8 mouse cellular contexts compared by ENCODE assay signal in the genomic region with DNA sequence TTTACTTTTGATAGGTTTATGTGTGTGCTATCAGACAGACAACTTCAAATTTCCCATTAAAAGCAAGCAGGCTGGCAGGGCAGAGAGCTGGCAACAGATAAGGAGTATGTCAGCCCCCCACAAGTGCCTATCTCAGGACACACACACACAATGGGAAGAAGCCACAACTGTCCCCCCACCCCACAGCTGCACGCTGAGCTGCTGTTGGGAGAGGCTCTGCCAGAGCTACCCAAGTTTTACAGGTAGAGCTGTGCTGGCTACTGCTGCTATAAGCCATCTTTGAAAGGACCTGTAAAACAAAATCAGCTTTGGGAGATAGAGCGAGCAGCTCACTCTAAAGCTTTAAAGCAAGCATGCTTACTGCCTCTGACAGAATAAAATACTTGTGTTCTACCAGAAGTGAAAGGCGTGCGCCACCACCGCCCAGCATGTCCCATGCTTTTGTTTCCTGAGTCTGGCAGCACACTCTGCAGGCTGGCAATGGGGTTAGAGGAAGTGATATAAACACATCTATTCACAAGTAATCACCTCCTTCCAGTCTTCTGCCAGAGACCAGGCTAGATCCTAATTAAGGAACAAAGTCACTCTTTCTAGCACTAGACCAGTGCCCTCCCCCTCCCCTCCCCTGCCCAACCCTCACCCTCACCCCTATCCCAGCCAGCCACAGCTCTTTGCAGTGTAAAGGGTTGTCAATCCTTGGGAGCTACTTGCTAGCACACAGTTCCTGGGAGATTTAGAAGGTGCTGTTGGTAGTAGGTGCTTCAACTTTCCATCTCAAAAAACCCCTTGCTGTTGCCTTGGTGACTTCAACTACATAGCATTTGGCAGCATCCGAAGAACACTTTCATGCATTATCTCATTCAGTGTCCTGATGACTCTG. TPM values are rescaled to one million over a fixed set of nuclear protein-coding genes. Genes with fewer than 3 reads are reported as not detected.
DNase-seq lines count a peak whose midpoint lies in the region; ATAC-seq lines count a peak whose summit lies in the region.

No protein-coding gene starts in this region.

- H3K9me3 ChIP-seq in neural tube, embryonic 14.5 days (ENCODE audit: control insufficient read depth, low read length) = no peaks in the 10 kb centered on the region
- H3K9me3 ChIP-seq in erythroblast, embryonic 14.5 days (ENCODE audit: control insufficient read depth, low read length) = no peaks in the 10 kb centered on the region
- H3K9me3 ChIP-seq in megakaryocyte, embryonic 14.5 days = peaks cover 4% of the 10 kb centered on the region

- no peaks in the 10 kb centered on the region for H3K36me3 ChIP-seq in neural tube, embryonic 14.5 days (ENCODE audit: control insufficient read depth, insufficient read depth, low read length)
- peaks cover 8% of the 10 kb centered on the region for H3K36me3 ChIP-seq in erythroblast, embryonic 14.5 days (ENCODE audit: control insufficient read depth)
- peaks cover 13% of the 10 kb centered on the region for H3K36me3 ChIP-seq in megakaryocyte, embryonic 14.5 days (replicated peaks; ENCODE audit: low read length)

- H3K4me3 ChIP-seq in neural tube, embryonic 14.5 days (ENCODE audit: low read depth, low read length) = no peak overlapping the region
- H3K4me3 ChIP-seq in erythroblast, embryonic 14.5 days (replicated peaks) = peak overlapping the region; percentile 31
- peak overlapping the region; percentile 88 for H3K4me3 ChIP-seq in megakaryocyte, embryonic 14.5 days (replicated peaks)

- no peaks in the 10 kb centered on the region; the same call in 1 of the 2 replicates for H3K4me1 ChIP-seq in neural tube, embryonic 14.5 days (ENCODE audit: control insufficient read depth, insufficient read depth, low read length)
- peaks cover 86% of the 10 kb centered on the region for H3K4me1 ChIP-seq in erythroblast, embryonic 14.5 days (ENCODE audit: control insufficient read depth)
- H3K4me1 ChIP-seq in megakaryocyte, embryonic 14.5 days = peaks cover 100% of the 10 kb centered on the region

- intact Hi-C loops in gastrocnemius, postnatal 14 days (cut with DNase I; ENCODE audit: low total_unique reads) = loop anchor here (10.0 kb wide), 1 partner anchor 92 kb away; no protein-coding TSS in a partner anchor

- H3K27me3 ChIP-seq in neural tube, embryonic 14.5 days (ENCODE audit: control insufficient read depth, insufficient read depth, low read length) = no peaks in the 10 kb centered on the region
- no peaks in the 10 kb centered on the region for H3K27me3 ChIP-seq in erythroblast, embryonic 14.5 days (ENCODE audit: control insufficient read depth)
- no peaks in the 10 kb centered on the region for H3K27me3 ChIP-seq in megakaryocyte, embryonic 14.5 days (replicated peaks)

- no peak overlapping the region for H3K27ac ChIP-seq in neural tube, embryonic 14.5 days (ENCODE audit: low read depth, low read length)

- no peak overlapping the region for H3K9ac ChIP-seq in neural tube, embryonic 14.5 days (replicated peaks; ENCODE audit: low read depth, low read length)

- no peak overlapping the region for H3K4me2 ChIP-seq in neural tube, embryonic 14.5 days (ENCODE audit: low read depth, low read length)

- peak; percentile 33; the same call in 1 of the 2 replicates for ATAC-seq in neural tube, embryonic 14.5 days (ENCODE audit: low read depth)

- 48% methylated on average over 6 of the region's 6 CpGs for WGBS in neural tube, embryonic 14.5 days

- no peak for DNase-seq in neural tube, embryonic 10.5 days (ENCODE audit: extremely low spot score, low spot score)
- DNase-seq in layer of hippocampus, postnatal 36 days = peak; percentile 51 to 52
- peak; percentile 71 for DNase-seq in thymus, postnatal 4 days
- DNase-seq in gastrocnemius, postnatal 4 days (ENCODE audit: low spot score in 2 of 2) = no peak
- DNase-seq in gastrocnemius, postnatal 14 days = no peak

RNA-seq across cellular contexts. Expression of gene Ggta1, which starts 43.5 kb away (rescaled TPM):
- 5.3 and 8.9 TPM in 2 replicates for polyA plus RNA-seq in neural tube, embryonic 14.5 days (2014; fragmentation: Nextera tagmentation; extraction: Ambion mirVana)
- polyA plus RNA-seq in erythroblast, embryonic 14.5 days (2012) = 0.08 and 0.18 TPM in 2 replicates
- total RNA-seq in layer of hippocampus, postnatal 36 days (2021) = 1 to 10 TPM; 1.7 to 2.6 TPM
- 1.9 and 6.5 TPM in 2 replicates for polyA plus RNA-seq in megakaryocyte, embryonic 14.5 days (2012; ENCODE audit: insufficient read depth, low replicate concordance)
- total RNA-seq in gastrocnemius, postnatal 4 days (2021) = 10 to 100 TPM; 21.0 to 25.4 TPM
- 10 to 100 TPM; 11.1 to 15.6 TPM for total RNA-seq in gastrocnemius, postnatal 14 days (2021)

RNA-seq across cellular contexts. Expression of gene Dab2ip, which starts 51.5 kb away (rescaled TPM):
- polyA plus RNA-seq in neural tube, embryonic 14.5 days (2014; fragmentation: Nextera tagmentation; extraction: Ambion mirVana) = 48.5 and 54.1 TPM in 2 replicates
- 0.10 and 0.20 TPM in 2 replicates for polyA plus RNA-seq in erythroblast, embryonic 14.5 days (2012)
- 100 to 1,000 TPM; 102 to 108 TPM for total RNA-seq in layer of hippocampus, postnatal 36 days (2021)
- 1.3 and 5.0 TPM in 2 replicates for polyA plus RNA-seq in megakaryocyte, embryonic 14.5 days (2012; ENCODE audit: insufficient read depth, low replicate concordance)
- total RNA-seq in gastrocnemius, postnatal 4 days (2021) = 10 to 100 TPM; 72.7 to 80.4 TPM
- 10 to 100 TPM; 42.8 to 46.3 TPM for total RNA-seq in gastrocnemius, postnatal 14 days (2021)

Comparison
In these comparisons a context has a peak if more than half of its experiments do, and no peak if none do; other contexts are left out.
1. DNase-seq: peak in layer of hippocampus, postnatal 36 days (2 of 2) and thymus, postnatal 4 days (single experiment); none in neural tube, embryonic 10.5 days (single experiment), gastrocnemius, postnatal 4 days (0 of 2) and gastrocnemius, postnatal 14 days (single experiment).